In the genomic region with DNA sequence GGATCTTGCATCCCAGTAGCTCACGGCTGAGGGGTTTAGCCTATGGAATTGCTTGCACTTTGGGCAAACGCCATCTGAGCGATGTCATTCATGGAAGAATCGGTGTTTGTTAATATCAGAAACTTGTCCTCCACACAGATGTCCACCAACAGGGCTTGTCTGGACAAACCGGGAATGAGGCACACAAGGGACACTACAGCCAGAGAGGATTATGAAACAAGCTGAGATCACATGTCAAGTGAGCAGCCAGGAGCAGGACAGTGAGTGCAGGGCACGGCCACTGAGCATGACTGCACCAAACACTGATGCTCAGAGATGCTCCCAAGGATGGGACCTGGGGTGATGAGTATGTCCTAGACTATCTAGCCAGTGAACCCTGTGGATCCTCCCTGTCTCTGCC, we compare ENCODE assay signal across 16 mouse cellular contexts. TPM values are rescaled to one million over a fixed set of nuclear protein-coding genes. Genes with fewer than 3 reads are reported as not detected.
DNase-seq lines count a peak whose midpoint lies in the region; TF ChIP-seq lines count a peak whose summit lies in the region.
"Had no signal": no experiment of that assay in that cellular context is flagged by ENCODE, and none has a peak within 500 bp of the region (broad histone marks: within the 10 kb centered on the region; RNA-seq: fewer than 3 reads in every experiment).

No protein-coding gene starts in this region.

- no peaks in the 10 kb centered on the region for H3K9me3 ChIP-seq in heart, embryonic 10.5 days
- H3K9me3 ChIP-seq: limb, embryonic 12.5 days; megakaryocyte, embryonic 14.5 days had no signal

- TF ChIP-seq POLR2A in liver, adult 2 months (IDR thresholded peaks at IDR 0.05; ENCODE audit: extremely low read depth, insufficient read depth, low read length): no peak

- no peak overlapping the region for H3K4me3 ChIP-seq in heart, embryonic 10.5 days
- no peak overlapping the region for H3K4me3 ChIP-seq in liver, adult 2 months (ENCODE audit: insufficient read depth, low read depth, low read length)
- H3K4me3 ChIP-seq: limb, embryonic 12.5 days; megakaryocyte, embryonic 14.5 days had no signal

- no peaks in the 10 kb centered on the region for H3K79me2 ChIP-seq in liver, adult 2 months (ENCODE audit: control insufficient read depth, insufficient read depth, low read length)

- peak overlapping the region; percentile 69 for H3K9ac ChIP-seq in liver, adult 2 months (ENCODE audit: low read depth, low read length)
- H3K9ac ChIP-seq: limb, embryonic 12.5 days had no signal

- TF ChIP-seq CTCF in liver, adult 2 months (IDR thresholded peaks at IDR 0.05; ENCODE audit: low read depth, low read length): no peak

- DNase-seq in heart, adult 18-20 months: peak; percentile 58 to 71
- DNase-seq in heart, embryonic 10.5 days (ENCODE audit: low spot score): no peak
- peak; percentile 97 for DNase-seq in liver, adult 2 months (ENCODE audit: extremely low read depth, low read depth, low spot score)
- DNase-seq in liver: no peak
- DNase-seq in kidney, adult 9 months: peak; percentile 75
- no peak for DNase-seq in frontal cortex, adult 2 months (ENCODE audit: extremely low spot score in 1 of 2, low spot score in 1 of 2)
- no peak for DNase-seq in cerebellum, postnatal 10 days
- DNase-seq: adrenal gland, adult 8-10 months; cerebellum, postnatal 36 days; right cerebral cortex, postnatal 14 days; thymus, postnatal 36 days had no signal

- 0 out of 2 replicates have a peak, but pooled peaks cover 4% of the 10 kb centered on the region for H3K27me3 ChIP-seq in heart, embryonic 10.5 days (ENCODE audit: insufficient read depth, poor library complexity, severe bottlenecking)
- no peaks in the 10 kb centered on the region for H3K27me3 ChIP-seq in liver, adult 2 months (ENCODE audit: control insufficient read depth, insufficient read depth, low read length)
- H3K27me3 ChIP-seq: limb, embryonic 12.5 days had no signal

- peaks cover 25% of the 10 kb centered on the region for H3K4me1 ChIP-seq in heart, embryonic 10.5 days
- peaks cover 40% of the 10 kb centered on the region for H3K4me1 ChIP-seq in liver, adult 2 months (ENCODE audit: control insufficient read depth, insufficient read depth, low read length)
- H3K4me1 ChIP-seq: megakaryocyte, embryonic 14.5 days had no signal

- H3K36me3 ChIP-seq in heart, embryonic 10.5 days: peaks cover 4% of the 10 kb centered on the region; the same call in 1 of the 2 replicates
- H3K36me3 ChIP-seq in liver, adult 2 months (ENCODE audit: control insufficient read depth, insufficient read depth, low read length): no peaks in the 10 kb centered on the region

- 78% methylated on average over 6 of the region's 6 CpGs for WGBS in heart, embryonic 10.5 days
- WGBS in liver, adult 2 months: 30% methylated on average over 6 of the region's 6 CpGs

- no peak overlapping the region for H3K27ac ChIP-seq in heart, embryonic 10.5 days
- H3K27ac ChIP-seq in liver, adult 2 months (replicated peaks; ENCODE audit: insufficient read depth, low read depth, low read length): peak overlapping the region; percentile 97
- H3K27ac ChIP-seq: limb, embryonic 12.5 days had no signal

RNA-seq across cellular contexts. Expression of a gene that starts 13.0 kb away (rescaled TPM):
- not detected for total RNA-seq in heart, adult 18-20 months (2021)
- 11.1 and 30.6 TPM in 2 replicates for polyA plus RNA-seq in heart, embryonic 10.5 days (2016; fragmentation: Nextera tagmentation; extraction: Ambion mirVana)
- total RNA-seq in liver, adult 2 months (2014; rRNA removed): 0.20 and 0.74 TPM in 2 replicates
- polyA plus RNA-seq in liver, adult 2 months (2012; rRNA removed): 0.22 and 0.34 TPM in 2 replicates
- 0.04 TPM in 1 of 2 replicates, not detected in the other for polyA plus RNA-seq in frontal cortex, adult 2 months (2012; rRNA removed)
- total RNA-seq: left cerebral cortex, adult 8-10 months; midbrain, postnatal 0 days had no signal
- polyA plus RNA-seq: testis, adult 2 months had no signal

RNA-seq across cellular contexts. Expression of a gene that starts 41.8 kb away (rescaled TPM):
- 1 to 10 TPM; 3.7 to 5.1 TPM for total RNA-seq in heart, adult 18-20 months (2021)
- 2.1 and 2.3 TPM in 2 replicates for polyA plus RNA-seq in heart, embryonic 10.5 days (2016; fragmentation: Nextera tagmentation; extraction: Ambion mirVana)
- total RNA-seq in liver, adult 2 months (2014; rRNA removed): not detected in 2 replicates
- 0.04 TPM in 1 of 2 replicates, not detected in the other for polyA plus RNA-seq in liver, adult 2 months (2012; rRNA removed)
- 69.4 and 77.7 TPM in 2 replicates for polyA plus RNA-seq in frontal cortex, adult 2 months (2012; rRNA removed)

RNA-seq across cellular contexts. Expression of a gene that starts 42.9 kb away (rescaled TPM):
- total RNA-seq in heart, adult 18-20 months (2021): 100 to 1,000 TPM; 343 to 377 TPM
- 12.5 and 24.3 TPM in 2 replicates for polyA plus RNA-seq in heart, embryonic 10.5 days (2016; fragmentation: Nextera tagmentation; extraction: Ambion mirVana)
- total RNA-seq in liver, adult 2 months (2014; rRNA removed): 464 and 499 TPM in 2 replicates
- polyA plus RNA-seq in liver, adult 2 months (2012; rRNA removed): 610 and 703 TPM in 2 replicates
- polyA plus RNA-seq in frontal cortex, adult 2 months (2012; rRNA removed): 58.0 and 63.4 TPM in 2 replicates

Comparison
In these comparisons a context has a peak if more than half of its experiments do, and no peak if none do; other contexts are left out.
1. DNase-seq: peak in heart, adult 18-20 months (2 of 2), liver, adult 2 months (single experiment) and kidney, adult 9 months (single experiment); none in heart, embryonic 10.5 days (single experiment), liver (single experiment), frontal cortex, adult 2 months (0 of 2) and cerebellum, postnatal 10 days (0 of 2).
2. RNA of a gene that starts 41.8 kb away (polyA plus RNA-seq): 69.4 to 77.7 TPM in frontal cortex, adult 2 months; 2.1 to 2.3 TPM in heart, embryonic 10.5 days and 0.04 TPM in liver, adult 2 months; every median in the first group is over 10 times any median in the second.